Mouse (Mus musculus) lung, adult 2 months (tissue): ENCODE measurements around the gene Blnk.

Experiments used
- CTCF ChIP-seq: fragments of 200-500 bp; IDR thresholded peaks from 2 replicates; pipeline ENCODE4 v1.5.1; 2011; ENCODE audit warnings: mild to moderate bottlenecking, low read length, control low read depth; ENCODE audit not compliant: insufficient read depth
- POLR2A ChIP-seq: fragments of 200-500 bp; IDR thresholded peaks from 2 replicates; pipeline ENCODE4 v1.6.1; 2011; ENCODE audit warnings: low read depth, mild to moderate bottlenecking, control low read depth, low read length, borderline replicate concordance; ENCODE audit errors: extremely low read depth

DNA sequence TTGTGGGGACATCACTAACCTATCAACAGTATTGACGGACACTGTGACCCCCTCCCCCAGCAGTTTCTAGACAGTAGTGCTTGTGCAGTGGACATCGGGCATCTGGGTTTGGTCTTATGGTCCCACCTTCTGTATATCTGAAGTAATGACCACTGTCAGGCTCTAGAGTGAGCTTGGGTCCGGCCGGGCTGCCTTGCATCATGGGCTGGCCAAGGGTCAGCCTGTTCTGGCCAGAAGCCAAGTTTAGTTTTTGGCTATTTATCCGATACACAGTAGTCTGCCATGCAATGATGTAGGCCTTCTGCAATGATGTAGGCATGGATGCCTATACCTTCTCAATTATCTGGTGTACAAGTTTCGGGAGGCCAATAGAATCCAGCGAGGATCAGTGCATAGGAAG is 50.8 kb downstream of the Blnk start:
- TF ChIP-seq POLR2A (no peak), CTCF (no peak)
